Mouse (Mus musculus) limb, embryonic 11.5 days (tissue): ENCODE results near the gene Gsta1. TPM values are rescaled to one million over a fixed set of nuclear protein-coding genes. Genes with fewer than 3 reads are reported as not detected.

Experiments
- ATAC-seq: fragments of 200-750 bp; cut with Nextera tagmentation; 2 replicates; pipeline ENCODE4 v1.8.0; 2017; ENCODE audit warnings: low read depth; ENCODE audit not compliant: insufficient number of reproducible peaks, low FRiP score, low TSS enrichment
- DNase-seq: peaks from one replicate; pipeline ENCODE4 v3.0.0-alpha.2; 2015; ENCODE audit warnings: low spot score
- H3K27ac ChIP-seq: fragments of 300-500 bp; sonication (generic); replicated peaks from 2 replicates; pipeline ENCODE4 v1.5.1; 2014; ENCODE audit warnings: low read depth, mild to moderate bottlenecking, low read length
- H3K27me3 ChIP-seq: fragments of 300-500 bp; sonication (generic); 2 replicates; pipeline ENCODE4 v1.6.1; 2014; ENCODE audit warnings: mild to moderate bottlenecking, low read length, mixed read lengths; ENCODE audit not compliant: control insufficient read depth, insufficient read depth
- H3K36me3 ChIP-seq: fragments of 300-500 bp; sonication (generic); 2 replicates; pipeline ENCODE4 v1.6.1; 2014; ENCODE audit warnings: mild to moderate bottlenecking, low read length, moderate library complexity, mixed read lengths; ENCODE audit not compliant: control insufficient read depth, insufficient read depth
- H3K4me1 ChIP-seq: fragments of 300-500 bp; sonication (generic); 2 replicates; pipeline ENCODE4 v1.6.1; 2014; ENCODE audit warnings: low read length, mixed read lengths; ENCODE audit not compliant: control insufficient read depth, insufficient read depth
- H3K4me2 ChIP-seq: fragments of 300-500 bp; sonication (generic); 2 replicates; pipeline ENCODE4 v1.6.1; 2014; ENCODE audit warnings: low read depth, mild to moderate bottlenecking, moderate library complexity; ENCODE audit not compliant: severe bottlenecking
- H3K4me3 ChIP-seq: fragments of 300-500 bp; sonication (generic); 2 replicates; pipeline ENCODE4 v1.5.1; 2014; ENCODE audit warnings: low read depth, low read length
- H3K9ac ChIP-seq: fragments of 300-500 bp; sonication (generic); 2 replicates; pipeline ENCODE4 v1.6.1; 2014; ENCODE audit warnings: mild to moderate bottlenecking, low read length
- H3K9me3 ChIP-seq: fragments of 300-500 bp; sonication (generic); 2 replicates; pipeline ENCODE4 v1.6.1; 2016; ENCODE audit warnings: low read length; ENCODE audit not compliant: control insufficient read depth
- WGBS: fragments of 180-500 bp; shearing (Covaris S2); extraction: QIAGEN DNeasy Blood & Tissue Kit; methylation state at CpG from one replicate; pipeline ENCODE4 v1.1.7; 2014; 5-methylcytosine and 5-hydroxymethylcytosine counted together
- polyA plus RNA-seq: library from polyadenylated mRNA; unstranded; fragments of >200 nt; fragmentation: Nextera tagmentation; extraction: Ambion mirVana; gene quantifications from 2 replicates; pipeline ENCODE4 v1.2.1, GENCODE M21; 2014

The Gsta1 gene
- polyA plus RNA-seq, 1 experiment from 2014 or later: not detected

DNA sequence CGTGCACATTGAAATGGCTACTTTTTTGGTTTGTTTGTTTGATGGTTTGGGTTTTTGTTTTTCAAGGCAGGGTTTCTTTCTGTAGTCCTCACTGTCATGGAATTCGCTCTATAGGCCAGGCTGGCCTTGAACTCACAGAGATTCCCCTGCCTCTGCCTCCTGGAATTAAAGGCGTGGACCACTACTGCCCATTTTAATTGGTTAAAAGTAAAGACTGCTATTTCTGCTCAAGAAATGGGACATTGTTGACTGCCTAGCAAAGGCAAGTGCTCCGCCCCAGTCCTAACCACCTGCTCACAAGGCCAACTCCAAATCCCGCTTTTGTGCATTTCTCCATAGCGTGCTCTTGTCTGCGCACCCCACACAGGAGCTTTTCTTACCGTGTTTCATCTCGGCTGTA, 32.7 kb upstream of the Gsta1 start:
- whole genome bisulfite sequencing: 94% methylated on average over 9 of the region's 9 CpGs
- Histone ChIP-seq H3K4me3 (no peak overlapping the region), H3K27ac (no peak overlapping the region), H3K4me2 (no peak overlapping the region), H3K9me3 (no peaks in the 10 kb centered on the region), H3K27me3 (no peaks in the 10 kb centered on the region), H3K36me3 (no peaks in the 10 kb centered on the region), H3K4me1 (peaks cover 3% of the 10 kb centered on the region; the same call in 1 of the 2 replicates), H3K9ac (no peak overlapping the region)
- no peak for DNase-seq
- ATAC-seq: no peak

- H3K9me3 ChIP-seq: no peaks in the 10 kb centered on the region
- peaks cover 3% of the 10 kb centered on the region; the same call in 1 of the 2 replicates for H3K4me1 ChIP-seq
- no peak overlapping the region for H3K27ac ChIP-seq
- no peak overlapping the region for H3K9ac ChIP-seq
- ATAC-seq (no peak), DNase-seq (no peak)
- 91% methylated on average over 6 of the region's 6 CpGs for WGBS
- peaks cover 4% of the 10 kb centered on the region; the same call in 1 of the 2 replicates for H3K36me3 ChIP-seq
- no peaks in the 10 kb centered on the region for H3K27me3 ChIP-seq
- no peak overlapping the region for H3K4me3 ChIP-seq
- H3K4me2 ChIP-seq: no peak overlapping the region
Observed at GRCm38 (mm10) chr9:78204194-78204593, 26.3 kb upstream of the Gsta1 start.

DNA sequence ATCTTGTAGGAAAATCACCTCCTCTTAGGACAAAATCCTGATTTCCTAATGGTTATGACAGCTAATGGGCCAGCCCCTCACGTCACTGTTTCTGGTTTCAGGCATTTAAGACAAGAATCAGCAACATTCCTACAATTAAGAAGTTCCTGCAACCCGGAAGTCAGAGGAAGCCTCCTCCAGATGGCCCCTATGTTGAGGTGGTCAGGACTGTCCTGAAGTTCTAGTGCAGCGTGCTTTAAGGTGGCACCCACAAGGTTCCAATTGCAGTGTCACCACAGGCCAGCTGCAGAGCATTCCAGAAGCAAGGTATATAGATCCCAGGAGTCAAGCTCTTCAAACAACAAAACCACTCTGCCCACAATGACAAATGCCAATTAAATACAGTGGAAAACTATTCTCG, 21.5 kb upstream of the Gsta1 start:
- no peaks in the 10 kb centered on the region for H3K27me3 ChIP-seq
- H3K4me1 ChIP-seq: peaks cover 3% of the 10 kb centered on the region; the same call in 1 of the 2 replicates
- DNase-seq (no peak), ATAC-seq (no peak)
- no peak overlapping the region for H3K4me3 ChIP-seq
- H3K27ac ChIP-seq: no peak overlapping the region
- H3K9me3 ChIP-seq: no peaks in the 10 kb centered on the region
- peaks cover 4% of the 10 kb centered on the region; the same call in 1 of the 2 replicates for H3K36me3 ChIP-seq
- H3K4me2 ChIP-seq: no peak overlapping the region
- WGBS: 55% methylated on average over 4 of the region's 4 CpGs
- H3K9ac ChIP-seq: no peak overlapping the region

GRCm38 (mm10) chr9:78210079-78210478, 20.4 kb upstream of the Gsta1 start:
- Histone ChIP-seq H3K36me3 (peaks cover 4% of the 10 kb centered on the region; the same call in 1 of the 2 replicates), H3K9me3 (no peaks in the 10 kb centered on the region), H3K27ac (no peak overlapping the region), H3K4me1 (peaks cover 3% of the 10 kb centered on the region; the same call in 1 of the 2 replicates), H3K27me3 (no peaks in the 10 kb centered on the region), H3K4me2 (no peak overlapping the region), H3K9ac (no peak overlapping the region), H3K4me3 (no peak overlapping the region)
- ATAC-seq (no peak), DNase-seq (no peak)
- 85% methylated on average over 3 of the region's 3 CpGs for WGBS

DNA sequence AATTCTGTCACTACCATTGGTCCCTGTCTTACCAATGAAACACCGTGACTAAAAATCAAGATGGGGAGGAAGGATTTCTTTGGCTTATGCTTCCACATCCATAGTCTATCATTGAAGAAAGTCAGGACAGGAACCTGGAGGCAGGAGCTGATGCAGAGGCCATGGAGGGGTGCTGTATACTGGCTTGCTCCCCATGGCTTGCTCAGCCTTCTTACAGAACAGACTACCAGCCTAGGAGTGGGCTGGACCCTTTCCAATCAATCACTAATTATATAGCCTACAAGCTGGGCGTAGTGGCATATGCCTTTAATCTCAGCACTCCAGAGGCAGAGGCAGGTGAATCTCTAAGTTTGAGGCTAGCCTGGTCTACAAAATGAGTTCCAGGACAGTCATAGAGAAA, 19.6 kb upstream of the Gsta1 start:
- WGBS: 95% methylated on average over 2 of the region's 2 CpGs
- no peaks in the 10 kb centered on the region for H3K27me3 ChIP-seq
- no peak overlapping the region for H3K27ac ChIP-seq
- H3K9me3 ChIP-seq: no peaks in the 10 kb centered on the region
- no peak overlapping the region for H3K4me3 ChIP-seq
- ATAC-seq: no peak
- H3K4me1 ChIP-seq: peaks cover 3% of the 10 kb centered on the region; the same call in 1 of the 2 replicates
- no peak overlapping the region for H3K9ac ChIP-seq
- no peak for DNase-seq
- H3K36me3 ChIP-seq: peaks cover 4% of the 10 kb centered on the region; the same call in 1 of the 2 replicates
- no peak overlapping the region for H3K4me2 ChIP-seq

- peaks cover 3% of the 10 kb centered on the region; the same call in 1 of the 2 replicates for H3K4me1 ChIP-seq
- WGBS: 88% methylated on average over 3 of the region's 3 CpGs
- no peak for ATAC-seq
- no peaks in the 10 kb centered on the region for H3K27me3 ChIP-seq
- DNase-seq: no peak
- no peaks in the 10 kb centered on the region for H3K9me3 ChIP-seq
- peaks cover 2% of the 10 kb centered on the region; the same call in 1 of the 2 replicates for H3K36me3 ChIP-seq
- H3K9ac ChIP-seq: no peak overlapping the region
- no peak overlapping the region for H3K4me3 ChIP-seq
- H3K27ac ChIP-seq: no peak overlapping the region
- no peak overlapping the region for H3K4me2 ChIP-seq
Observed at GRCm38 (mm10) chr9:78211521-78211920, 18.9 kb upstream of the Gsta1 start.

DNA sequence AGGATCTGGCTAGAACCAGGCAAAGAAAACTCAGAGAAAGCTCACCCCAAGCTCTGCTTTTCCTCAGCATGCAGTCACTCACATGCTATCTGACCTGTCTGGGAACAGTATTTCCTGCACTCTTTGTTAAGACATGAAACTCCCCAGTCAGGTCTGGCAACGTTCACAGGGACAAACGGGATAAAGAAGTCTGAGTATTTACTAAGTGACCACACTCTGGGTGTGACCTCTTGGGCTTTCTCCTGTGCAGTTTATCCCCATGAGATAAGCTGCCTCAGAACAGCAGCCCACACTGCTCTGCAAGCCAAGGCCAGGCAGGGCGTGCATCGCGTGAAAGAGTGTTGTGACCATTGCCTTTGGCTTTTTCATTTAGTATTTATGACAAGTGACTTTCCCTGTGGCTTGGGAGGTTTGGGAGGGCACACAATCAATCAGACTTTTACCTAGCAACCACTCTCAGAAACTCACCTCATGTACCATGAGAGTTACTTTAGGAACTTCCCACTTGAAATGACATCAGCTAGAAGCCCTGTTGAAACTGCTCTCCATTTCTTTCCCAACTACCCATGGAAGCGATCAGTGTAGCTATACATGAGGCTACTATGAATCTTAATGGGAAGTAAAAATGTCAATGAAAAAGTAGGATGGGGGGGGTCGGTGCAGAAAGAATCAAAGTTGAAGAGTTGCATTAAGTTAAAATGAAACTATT, 18.0 kb upstream of the Gsta1 start:
- no peak overlapping the region for H3K27ac ChIP-seq
- H3K4me1 ChIP-seq: peaks cover 3% of the 10 kb centered on the region; the same call in 1 of the 2 replicates
- H3K27me3 ChIP-seq: no peaks in the 10 kb centered on the region
- H3K9ac ChIP-seq: no peak overlapping the region
- DNase-seq (no peak), ATAC-seq (no peak)
- no peak overlapping the region for H3K4me2 ChIP-seq
- no peaks in the 10 kb centered on the region for H3K9me3 ChIP-seq
- 78% methylated on average over 7 of the region's 7 CpGs for WGBS
- H3K36me3 ChIP-seq: peaks cover 2% of the 10 kb centered on the region; the same call in 1 of the 2 replicates
- no peak overlapping the region for H3K4me3 ChIP-seq

GRCm38 (mm10) chr9:78217074-78217473, 13.4 kb upstream of the Gsta1 start:
- no peak for DNase-seq
- H3K27ac ChIP-seq: no peak overlapping the region
- H3K9me3 ChIP-seq: no peaks in the 10 kb centered on the region
- H3K4me2 ChIP-seq: no peak overlapping the region
- ATAC-seq: no peak
- no peaks in the 10 kb centered on the region for H3K36me3 ChIP-seq
- H3K4me3 ChIP-seq: no peak overlapping the region
- H3K27me3 ChIP-seq: no peaks in the 10 kb centered on the region
- H3K4me1 ChIP-seq: no peaks in the 10 kb centered on the region
- H3K9ac ChIP-seq: no peak overlapping the region
- WGBS: 81% methylated on average over 4 of the region's 4 CpGs
